11 mouse cellular contexts compared by ENCODE assay signal in genomic region chr5:110996835-110997539, GRCm38 (mm10).
DNase-seq lines count a peak whose midpoint lies in the region; ATAC-seq and TF ChIP-seq lines count a peak whose summit lies in the region.
"Had no signal": no experiment of that assay in that cellular context is flagged by ENCODE, and none has a peak within 500 bp of the region (broad histone marks: within the 10 kb centered on the region; RNA-seq: fewer than 3 reads in every experiment).

No protein-coding gene starts in this region.

- peak overlapping the region; percentile 32 for H3K4me2 ChIP-seq in forebrain, embryonic 13.5 days
- no peak overlapping the region for H3K4me2 ChIP-seq in midbrain, embryonic 12.5 days (replicated peaks)
- H3K4me2 ChIP-seq in midbrain, embryonic 11.5 days: no peak overlapping the region
- peak overlapping the region; percentile 24 for H3K4me2 ChIP-seq in forebrain, embryonic 15.5 days (replicated peaks)
- H3K4me2 ChIP-seq in midbrain, postnatal 0 days (ENCODE audit: low read depth, low read length, poor library complexity, severe bottlenecking): no peak overlapping the region
- no peak overlapping the region for H3K4me2 ChIP-seq in intestine, postnatal 0 days (replicated peaks; ENCODE audit: low read depth)
- H3K4me2 ChIP-seq: liver, embryonic 11.5 days had no signal

- 55% methylated on average over 13 of the region's 13 CpGs for WGBS in forebrain, embryonic 13.5 days
- 92% methylated on average over 13 of the region's 13 CpGs for WGBS in forebrain, embryonic 10.5 days
- 81% methylated on average over 13 of the region's 13 CpGs for WGBS in midbrain, embryonic 12.5 days
- WGBS in midbrain, embryonic 11.5 days: 88% methylated on average over 13 of the region's 13 CpGs
- WGBS in forebrain, embryonic 15.5 days: 39% methylated on average over 13 of the region's 13 CpGs
- WGBS in midbrain, postnatal 0 days: 64% methylated on average over 13 of the region's 13 CpGs
- WGBS in intestine, postnatal 0 days: 79% methylated on average over 13 of the region's 13 CpGs

- H3K4me3 ChIP-seq in forebrain, embryonic 13.5 days: no peak overlapping the region
- no peak overlapping the region for H3K4me3 ChIP-seq in forebrain, embryonic 10.5 days
- H3K4me3 ChIP-seq in midbrain, embryonic 12.5 days: no peak overlapping the region
- no peak overlapping the region for H3K4me3 ChIP-seq in midbrain, embryonic 11.5 days (ENCODE audit: low read depth, low read length)
- no peak overlapping the region for H3K4me3 ChIP-seq in forebrain, embryonic 15.5 days
- H3K4me3 ChIP-seq in midbrain, postnatal 0 days (ENCODE audit: low read depth, low read length): no peak overlapping the region
- no peak overlapping the region for H3K4me3 ChIP-seq in intestine, postnatal 0 days (ENCODE audit: low read depth, low read length)

- H3K27me3 ChIP-seq in forebrain, embryonic 13.5 days: no peaks in the 10 kb centered on the region
- no peaks in the 10 kb centered on the region for H3K27me3 ChIP-seq in forebrain, embryonic 10.5 days (ENCODE audit: poor library complexity, severe bottlenecking)
- H3K27me3 ChIP-seq in midbrain, embryonic 12.5 days: no peaks in the 10 kb centered on the region
- H3K27me3 ChIP-seq in midbrain, embryonic 11.5 days (ENCODE audit: control insufficient read depth, insufficient read depth, low read length): no peaks in the 10 kb centered on the region
- H3K27me3 ChIP-seq in forebrain, embryonic 15.5 days: no peaks in the 10 kb centered on the region
- no peaks in the 10 kb centered on the region for H3K27me3 ChIP-seq in midbrain, postnatal 0 days (ENCODE audit: insufficient read depth, low read length)
- no peaks in the 10 kb centered on the region for H3K27me3 ChIP-seq in intestine, postnatal 0 days (replicated peaks; ENCODE audit: control insufficient read depth, insufficient read depth, low read length)

- no peaks in the 10 kb centered on the region for H3K9me3 ChIP-seq in forebrain, embryonic 13.5 days (replicated peaks)
- H3K9me3 ChIP-seq in forebrain, embryonic 10.5 days: no peaks in the 10 kb centered on the region
- no peaks in the 10 kb centered on the region for H3K9me3 ChIP-seq in midbrain, embryonic 12.5 days
- no peaks in the 10 kb centered on the region for H3K9me3 ChIP-seq in midbrain, embryonic 11.5 days (ENCODE audit: control insufficient read depth, low read length)
- H3K9me3 ChIP-seq in forebrain, embryonic 15.5 days: no peaks in the 10 kb centered on the region
- H3K9me3 ChIP-seq in midbrain, postnatal 0 days (ENCODE audit: low read length): no peaks in the 10 kb centered on the region
- H3K9me3 ChIP-seq in intestine, postnatal 0 days (ENCODE audit: control insufficient read depth): no peaks in the 10 kb centered on the region

- H3K9ac ChIP-seq in forebrain, embryonic 13.5 days: no peak overlapping the region
- H3K9ac ChIP-seq in midbrain, embryonic 12.5 days (replicated peaks): no peak overlapping the region
- H3K9ac ChIP-seq in midbrain, embryonic 11.5 days (ENCODE audit: low read length): no peak overlapping the region
- peak overlapping the region; percentile 18 for H3K9ac ChIP-seq in forebrain, embryonic 15.5 days (replicated peaks)
- H3K9ac ChIP-seq in midbrain, postnatal 0 days (replicated peaks; ENCODE audit: low read length, poor library complexity, severe bottlenecking): no peak overlapping the region
- no peak overlapping the region for H3K9ac ChIP-seq in intestine, postnatal 0 days (ENCODE audit: low read depth, low read length)

- no peaks in the 10 kb centered on the region; the same call in 1 of the 2 replicates for H3K36me3 ChIP-seq in forebrain, embryonic 13.5 days (ENCODE audit: poor library complexity, severe bottlenecking)
- H3K36me3 ChIP-seq in forebrain, embryonic 10.5 days (replicated peaks): no peaks in the 10 kb centered on the region
- H3K36me3 ChIP-seq in midbrain, embryonic 12.5 days: no peaks in the 10 kb centered on the region
- no peaks in the 10 kb centered on the region for H3K36me3 ChIP-seq in midbrain, embryonic 11.5 days (ENCODE audit: control insufficient read depth, insufficient read depth, low read length)
- H3K36me3 ChIP-seq in forebrain, embryonic 15.5 days: no peaks in the 10 kb centered on the region
- H3K36me3 ChIP-seq in midbrain, postnatal 0 days (ENCODE audit: insufficient read depth, low read length): no peaks in the 10 kb centered on the region
- H3K36me3 ChIP-seq in intestine, postnatal 0 days (ENCODE audit: control insufficient read depth, insufficient read depth): no peaks in the 10 kb centered on the region

- ATAC-seq in forebrain, embryonic 13.5 days: peak; percentile 76
- no peak for ATAC-seq in midbrain, embryonic 12.5 days (ENCODE audit: low FRiP score, low read depth)
- no peak for ATAC-seq in midbrain, embryonic 11.5 days (ENCODE audit: low FRiP score)
- ATAC-seq in forebrain, embryonic 15.5 days (replicated peaks): peak; percentile 86
- ATAC-seq in midbrain, postnatal 0 days (ENCODE audit: low FRiP score): no peak
- ATAC-seq in intestine, postnatal 0 days: no peak
- ATAC-seq: CD4-positive, CD25-positive, alpha-beta regulatory T cell, adult 4 months had no signal

- DNase-seq in forebrain, embryonic 10.5 days (ENCODE audit: extremely low spot score, low spot score): no peak
- no peak for DNase-seq in midbrain, embryonic 11.5 days (ENCODE audit: low spot score, missing footprints)
- peak; percentile 61 for DNase-seq in midbrain, postnatal 0 days (ENCODE audit: low spot score)
- no peak for DNase-seq in thymus, postnatal 14 days
- DNase-seq: lung, postnatal 14 days had no signal

- no peak for TF ChIP-seq CTCF in midbrain, postnatal 0 days (IDR thresholded peaks at IDR 0.05)
- TF ChIP-seq CTCF in intestine, postnatal 0 days (IDR thresholded peaks at IDR 0.05; ENCODE audit: low read depth): no peak

- H3K4me1 ChIP-seq in forebrain, embryonic 13.5 days: peaks cover 38% of the 10 kb centered on the region
- H3K4me1 ChIP-seq in forebrain, embryonic 10.5 days: peaks cover 13% of the 10 kb centered on the region
- peaks cover 17% of the 10 kb centered on the region for H3K4me1 ChIP-seq in midbrain, embryonic 12.5 days
- H3K4me1 ChIP-seq in midbrain, embryonic 11.5 days (ENCODE audit: control insufficient read depth, insufficient read depth, low read length): no peaks in the 10 kb centered on the region
- peaks cover 65% of the 10 kb centered on the region for H3K4me1 ChIP-seq in forebrain, embryonic 15.5 days
- H3K4me1 ChIP-seq in midbrain, postnatal 0 days (ENCODE audit: insufficient read depth, low read length): peaks cover 4% of the 10 kb centered on the region; the same call in 1 of the 2 replicates
- no peaks in the 10 kb centered on the region for H3K4me1 ChIP-seq in intestine, postnatal 0 days (replicated peaks; ENCODE audit: control insufficient read depth, insufficient read depth, low read length)

- H3K27ac ChIP-seq in forebrain, embryonic 13.5 days: peak overlapping the region; percentile 87
- no peak overlapping the region for H3K27ac ChIP-seq in forebrain, embryonic 10.5 days
- H3K27ac ChIP-seq in midbrain, embryonic 12.5 days (replicated peaks): 0 out of 2 replicates have a peak overlapping the region, but pooled peaks have one; percentile 25
- no peak overlapping the region for H3K27ac ChIP-seq in midbrain, embryonic 11.5 days (ENCODE audit: low read depth, low read length)
- peak overlapping the region; percentile 87 for H3K27ac ChIP-seq in forebrain, embryonic 15.5 days (replicated peaks)
- peak overlapping the region; percentile 51 for H3K27ac ChIP-seq in midbrain, postnatal 0 days (ENCODE audit: low read depth, low read length)
- no peak overlapping the region for H3K27ac ChIP-seq in intestine, postnatal 0 days (ENCODE audit: low read depth, low read length)

Comparison
In these comparisons a context has a peak if more than half of its experiments do, and no peak if none do; other contexts are left out.
1. H3K27ac ChIP-seq: peak in forebrain, embryonic 13.5 days (single experiment), midbrain, embryonic 12.5 days (single experiment), forebrain, embryonic 15.5 days (single experiment) and midbrain, postnatal 0 days (single experiment); none in forebrain, embryonic 10.5 days (single experiment), midbrain, embryonic 11.5 days (single experiment) and intestine, postnatal 0 days (single experiment).
2. ATAC-seq: peak in forebrain, embryonic 13.5 days (single experiment) and forebrain, embryonic 15.5 days (single experiment); none in midbrain, embryonic 12.5 days (single experiment), midbrain, embryonic 11.5 days (single experiment), midbrain, postnatal 0 days (single experiment) and intestine, postnatal 0 days (single experiment).
3. H3K4me2 ChIP-seq: peak in forebrain, embryonic 13.5 days (single experiment) and forebrain, embryonic 15.5 days (single experiment); none in midbrain, embryonic 12.5 days (single experiment), midbrain, embryonic 11.5 days (single experiment), midbrain, postnatal 0 days (single experiment) and intestine, postnatal 0 days (single experiment).